Mouse (Mus musculus) cerebellum, adult (tissue): Measurements from ENCODE around the gene Igf2bp2.

Experiments used
- ATAC-seq: cut with Nextera tagmentation; 2 replicates; pipeline ENCODE4 v1.9.2; 2017; ENCODE audit warnings: mild to moderate bottlenecking, moderate library complexity, mixed read lengths; ENCODE audit not compliant: insufficient number of reproducible peaks, low FRiP score, low TSS enrichment

Igf2bp2 gene

GRCm38 (mm10) chr16:22162512-22163455 is at the start of gene Igf2bp2:
TSS of gene Igf2bp2 (minus strand) at chr16:22163299.
- ATAC-seq = no peak

DNA sequence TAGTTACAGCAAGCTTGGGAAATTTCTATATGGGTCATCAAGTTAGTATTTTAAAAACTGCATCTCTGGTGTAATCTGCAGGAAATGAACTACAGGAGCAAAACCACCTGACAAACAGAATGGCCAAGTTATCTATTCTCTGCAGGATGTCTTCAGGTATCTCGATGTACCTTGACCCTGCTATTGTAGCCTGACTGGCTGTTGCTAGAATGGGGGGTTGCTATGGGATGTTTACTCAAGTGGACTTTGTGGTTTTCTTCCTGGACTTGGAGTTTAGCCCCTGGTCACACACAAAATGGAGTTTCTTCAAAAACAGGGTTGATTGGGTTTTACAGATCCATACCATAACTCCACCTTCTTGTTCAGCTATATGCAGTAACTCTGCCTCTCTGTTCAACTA is 40.4 kb upstream of the Igf2bp2 start:
- ATAC-seq = no peak

- no peak for ATAC-seq
Observed at GRCm38 (mm10) chr16:22201858-22202257, 38.8 kb upstream of the Igf2bp2 start.

- ATAC-seq = no peak
Observed at GRCm38 (mm10) chr16:22200476-22200875, 37.4 kb upstream of the Igf2bp2 start.

- ATAC-seq = no peak
Observed at GRCm38 (mm10) chr16:22187366-22187765, 24.3 kb upstream of the Igf2bp2 start.

- no peak for ATAC-seq
Observed at GRCm38 (mm10) chr16:22185411-22185810, 22.3 kb upstream of the Igf2bp2 start.

DNA sequence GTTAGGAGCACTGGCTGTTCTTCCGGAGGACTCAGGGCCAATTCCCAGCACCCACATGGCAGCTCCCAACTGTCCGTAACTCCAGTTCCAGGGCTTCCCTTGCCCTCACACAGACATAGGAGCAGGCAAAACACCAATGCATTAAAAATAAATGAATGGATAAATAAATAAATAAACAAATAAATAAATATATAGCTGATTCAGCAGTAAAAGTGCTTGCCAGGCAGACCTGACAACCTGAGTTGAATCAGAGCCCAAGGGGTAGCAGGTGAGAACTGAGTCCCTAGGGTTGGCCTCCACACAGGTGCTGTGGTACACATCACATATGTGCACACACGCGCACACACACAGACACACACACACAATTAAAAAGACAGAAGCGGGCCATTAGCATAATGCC is 21.0 kb upstream of the Igf2bp2 start:
- ATAC-seq = no peak

GRCm38 (mm10) chr16:22182286-22182685 is 19.2 kb upstream of the Igf2bp2 start:
- ATAC-seq = no peak

DNA sequence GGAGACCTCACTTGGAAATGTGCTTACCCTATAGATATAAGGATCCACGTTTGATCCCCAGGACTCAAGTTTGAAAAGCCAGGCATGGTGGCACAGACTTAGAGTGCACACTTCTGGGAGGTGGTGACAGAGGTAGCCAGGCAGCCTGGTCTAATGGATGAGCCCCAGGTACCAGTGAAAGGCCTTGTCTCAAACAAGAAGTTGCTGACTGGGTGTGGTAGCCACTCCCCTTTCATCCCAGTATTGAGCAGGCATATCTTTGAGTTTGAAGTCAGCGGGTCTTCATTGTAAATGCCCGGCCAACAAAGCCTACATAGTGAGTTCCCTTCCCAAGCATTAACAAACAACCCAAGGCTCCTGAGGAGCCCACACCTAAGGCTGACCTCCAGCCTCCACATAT is 15.7 kb upstream of the Igf2bp2 start:
- no peak for ATAC-seq

DNA sequence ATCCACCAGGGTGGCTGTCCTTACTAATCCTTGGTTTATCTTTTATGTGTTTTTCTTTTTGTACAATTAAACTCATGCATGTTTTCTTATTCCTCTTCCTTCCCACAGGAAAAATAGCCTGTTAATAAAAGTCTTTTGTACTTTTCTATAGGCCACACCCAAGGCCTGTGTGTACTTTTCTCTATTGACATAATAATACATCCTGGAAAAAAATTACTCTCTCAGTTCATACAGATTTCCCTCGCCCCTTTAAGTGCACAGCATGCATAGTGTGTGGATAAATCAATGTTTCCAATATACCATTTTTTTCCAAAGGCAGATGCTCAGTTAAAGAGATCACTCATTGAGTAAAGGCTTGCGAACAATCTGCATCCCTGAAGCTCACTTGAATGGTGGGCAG is 14.9 kb upstream of the Igf2bp2 start:
- ATAC-seq = no peak

GRCm38 (mm10) chr16:22168731-22169130 is 5.6 kb upstream of the Igf2bp2 start:
- no peak for ATAC-seq

GRCm38 (mm10) chr16:22165556-22165955 is 2.5 kb upstream of the Igf2bp2 start:
- ATAC-seq = no peak

DNA sequence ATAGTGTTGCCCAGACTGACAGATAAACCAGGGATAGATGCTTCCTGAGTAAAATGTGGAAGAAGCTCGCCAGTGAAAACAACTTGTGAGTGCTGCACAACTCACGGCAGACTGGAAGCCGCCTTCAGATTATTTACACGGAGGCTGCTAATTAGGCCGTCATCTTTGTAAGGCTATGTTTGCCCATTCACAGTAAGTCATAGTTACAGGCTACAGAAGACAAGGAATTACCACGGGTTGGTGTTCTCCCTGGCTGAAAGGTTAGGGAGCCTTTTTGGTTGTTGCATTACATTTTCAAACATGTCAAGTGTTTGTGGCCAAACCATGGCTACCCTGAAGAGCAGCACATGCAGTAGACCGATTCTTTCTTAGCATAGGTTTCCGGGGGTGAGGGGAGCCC is 1.3 kb upstream of the Igf2bp2 start:
- no peak for ATAC-seq

GRCm38 (mm10) chr16:22163456-22163851 is 355 bp upstream of the Igf2bp2 start:
- no peak for ATAC-seq

- ATAC-seq = no peak
Observed at GRCm38 (mm10) chr16:22162066-22162511, 1.0 kb downstream of the Igf2bp2 start.

GRCm38 (mm10) chr16:22161351-22162065 is 1.6 kb downstream of the Igf2bp2 start:
- ATAC-seq = peak; percentile 26; the same call in 1 of the 2 replicates

DNA sequence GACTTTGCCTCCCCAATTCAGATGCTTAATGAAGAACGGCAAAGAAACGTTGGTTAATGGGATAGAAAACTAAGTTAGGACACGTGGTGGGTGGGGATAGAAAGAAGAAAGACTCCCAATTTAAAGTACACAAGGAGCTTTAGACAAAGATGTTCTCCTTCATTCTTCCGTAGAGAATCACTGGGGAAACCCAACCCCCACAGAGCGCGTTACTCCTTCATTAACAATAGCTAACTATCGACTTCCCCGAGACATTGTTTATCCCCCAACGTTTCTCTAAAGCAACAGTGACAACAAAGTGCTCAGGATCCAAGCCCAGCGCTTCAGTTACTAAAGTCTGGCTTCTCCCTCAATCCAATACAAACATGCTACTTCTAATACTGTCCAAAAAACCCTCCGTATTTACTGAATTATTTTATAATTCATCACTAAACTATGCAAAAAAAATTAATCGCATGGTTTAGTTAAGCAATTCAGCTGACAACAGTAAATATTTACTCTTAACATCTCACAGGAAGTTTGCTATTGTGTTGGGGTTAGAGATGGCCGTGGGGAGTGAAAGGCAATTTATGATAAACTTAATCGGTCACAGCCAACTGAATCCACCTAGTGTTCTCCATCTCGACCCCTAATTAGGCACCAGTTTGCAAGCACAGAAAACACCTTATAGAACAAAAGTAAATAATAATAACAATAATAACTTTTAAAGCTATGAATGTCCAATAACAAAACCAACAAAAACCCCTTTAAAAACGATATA is 2.5 kb downstream of the Igf2bp2 start:
- no peak for ATAC-seq

DNA sequence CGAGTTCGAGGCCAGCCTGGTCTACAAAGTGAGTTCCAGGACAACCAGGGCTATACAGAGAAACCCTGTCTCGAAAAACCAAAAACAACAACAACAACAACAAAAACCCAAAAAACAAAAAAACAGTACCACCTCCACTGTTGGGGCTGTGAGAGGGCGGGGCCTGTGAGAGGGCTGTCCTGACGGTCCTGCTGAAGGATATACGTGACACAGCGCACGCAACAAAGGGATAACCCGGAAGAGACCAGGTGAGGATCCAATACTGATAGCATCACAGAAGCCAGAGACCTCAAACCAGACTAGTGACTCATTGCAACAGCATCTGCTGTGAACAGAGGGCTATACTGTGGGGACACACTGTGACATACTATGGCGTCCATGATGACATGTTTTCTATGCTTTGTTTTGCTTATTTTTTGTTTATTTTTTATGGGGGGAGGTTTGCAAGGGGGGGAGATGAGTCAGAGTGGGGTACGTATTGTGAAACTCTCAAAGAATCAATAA is 10.1 kb downstream of the Igf2bp2 start:
- ATAC-seq = no peak

- ATAC-seq = no peak
Observed at GRCm38 (mm10) chr16:22151706-22152315, 11.3 kb downstream of the Igf2bp2 start.

- no peak for ATAC-seq
Observed at GRCm38 (mm10) chr16:22150421-22150820, 12.7 kb downstream of the Igf2bp2 start.
